Mouse (Mus musculus) lung, embryonic 15.5 days (tissue): Measurements from ENCODE around the gene Dcun1d1. TPM values are rescaled to one million over a fixed set of nuclear protein-coding genes. Genes with fewer than 3 reads are reported as not detected.

Experiments
- ATAC-seq: fragments of 200-750 bp; cut with Nextera tagmentation; 2 replicates; pipeline ENCODE4 v1.8.0; 2017; ENCODE audit warnings: moderate number of reproducible peaks, borderline replicate concordance; ENCODE audit not compliant: low FRiP score, low TSS enrichment; ENCODE audit errors: extremely low read depth
- H3K27ac ChIP-seq: fragments of 300-500 bp; sonication (generic); 2 replicates; pipeline ENCODE4 v1.5.1; 2015; ENCODE audit warnings: moderate library complexity, mild to moderate bottlenecking, inconsistent platforms
- H3K27me3 ChIP-seq: fragments of 300-500 bp; sonication (generic); 2 replicates; pipeline ENCODE4 v1.6.1; 2015; ENCODE audit warnings: inconsistent platforms
- H3K36me3 ChIP-seq: fragments of 300-500 bp; sonication (generic); 2 replicates; pipeline ENCODE4 v1.6.1; 2015; ENCODE audit warnings: inconsistent platforms
- H3K4me1 ChIP-seq: fragments of 300-500 bp; sonication (generic); 2 replicates; pipeline ENCODE4 v1.6.1; 2015; ENCODE audit warnings: inconsistent platforms
- H3K4me2 ChIP-seq: fragments of 300-500 bp; sonication (generic); 2 replicates; pipeline ENCODE4 v1.6.1; 2015; ENCODE audit warnings: inconsistent platforms, mild to moderate bottlenecking, moderate library complexity
- H3K4me3 ChIP-seq: fragments of 300-500 bp; sonication (generic); 2 replicates; pipeline ENCODE4 v1.5.1; 2015; ENCODE audit warnings: mild to moderate bottlenecking, inconsistent platforms
- H3K9ac ChIP-seq: fragments of 300-500 bp; sonication (generic); 2 replicates; pipeline ENCODE4 v1.6.1; 2015; ENCODE audit warnings: inconsistent platforms
- H3K9me3 ChIP-seq: fragments of 300-500 bp; sonication (generic); 2 replicates; pipeline ENCODE4 v1.6.1; 2016; ENCODE audit warnings: inconsistent platforms
- WGBS: fragments of 180-500 bp; shearing (Covaris S2); methylation state at CpG from one replicate; pipeline ENCODE4 v1.1.7; 2015; 5-methylcytosine and 5-hydroxymethylcytosine counted together
- polyA plus RNA-seq: library from polyadenylated mRNA; unstranded; fragments of >200 nt; fragmentation: Nextera tagmentation; extraction: Ambion mirVana; gene quantifications from 2 replicates; pipeline ENCODE4 v1.2.1, GENCODE M21; 2015

Gene Dcun1d1
- polyA plus RNA-seq, 1 experiment from 2014 or later, result 103 TPM

GRCm38 (mm10) chr3:35929406-35929805, 7.8 kb downstream of the Dcun1d1 start:
- Histone ChIP-seq H3K27ac (no peak overlapping the region), H3K9me3 (no peaks in the 10 kb centered on the region), H3K4me2 (no peak overlapping the region), H3K36me3 (no peaks in the 10 kb centered on the region), H3K4me1 (peaks cover 24% of the 10 kb centered on the region), H3K27me3 (no peaks in the 10 kb centered on the region), H3K9ac (no peak overlapping the region), H3K4me3 (no peak overlapping the region)
- 44% methylated on average over 3 of the region's 3 CpGs for WGBS
- no peak for ATAC-seq

GRCm38 (mm10) chr3:35925852-35926251, 11.4 kb downstream of the Dcun1d1 start:
- H3K9me3 ChIP-seq, result no peaks in the 10 kb centered on the region
- H3K4me3 ChIP-seq, result no peak overlapping the region
- peaks cover 16% of the 10 kb centered on the region for H3K4me1 ChIP-seq
- 70% methylated on average over 2 of the region's 2 CpGs for WGBS
- no peaks in the 10 kb centered on the region for H3K36me3 ChIP-seq
- no peak overlapping the region for H3K9ac ChIP-seq
- H3K27me3 ChIP-seq, result no peaks in the 10 kb centered on the region
- ATAC-seq, result no peak
- H3K4me2 ChIP-seq, result no peak overlapping the region
- no peak overlapping the region for H3K27ac ChIP-seq

- H3K36me3 ChIP-seq, result no peaks in the 10 kb centered on the region
- no peak overlapping the region for H3K4me3 ChIP-seq
- H3K9ac ChIP-seq, result no peak overlapping the region
- no peak overlapping the region for H3K4me2 ChIP-seq
- ATAC-seq, result no peak
- no peak overlapping the region for H3K27ac ChIP-seq
- no peaks in the 10 kb centered on the region for H3K27me3 ChIP-seq
- peaks cover 8% of the 10 kb centered on the region for H3K4me1 ChIP-seq
- H3K9me3 ChIP-seq, result no peaks in the 10 kb centered on the region
- 81% methylated on average over 3 of the region's 3 CpGs for WGBS
Measured at GRCm38 (mm10) chr3:35924007-35924406, 13.2 kb downstream of the Dcun1d1 start.

GRCm38 (mm10) chr3:35923495-35923894, 13.8 kb downstream of the Dcun1d1 start:
- Histone ChIP-seq H3K27ac (no peak overlapping the region), H3K4me3 (no peak overlapping the region)
- no peak; the same call in 1 of the 2 replicates for ATAC-seq

GRCm38 (mm10) chr3:35922522-35922921, 14.7 kb downstream of the Dcun1d1 start:
- Histone ChIP-seq H3K9me3 (no peaks in the 10 kb centered on the region), H3K4me2 (no peak overlapping the region), H3K36me3 (peaks cover 7% of the 10 kb centered on the region; the same call in 1 of the 2 replicates), H3K4me3 (no peak overlapping the region), H3K27ac (no peak overlapping the region), H3K27me3 (no peaks in the 10 kb centered on the region), H3K9ac (no peak overlapping the region), H3K4me1 (peaks cover 8% of the 10 kb centered on the region)
- 49% methylated on average over 4 of the region's 4 CpGs for WGBS
- ATAC-seq, result no peak

More at GRCm38 (mm10) chr3:35923495-35923894, 13.8 kb downstream of the Dcun1d1 start:
- H3K9me3 ChIP-seq, result no peaks in the 10 kb centered on the region
- peaks cover 8% of the 10 kb centered on the region for H3K4me1 ChIP-seq
- H3K9ac ChIP-seq, result no peak overlapping the region
- 42% methylated on average over 7 of the region's 7 CpGs for WGBS
- H3K27me3 ChIP-seq, result no peaks in the 10 kb centered on the region
- no peaks in the 10 kb centered on the region for H3K36me3 ChIP-seq
- no peak overlapping the region for H3K4me2 ChIP-seq

- 75% methylated on average over 3 of the region's 3 CpGs for WGBS
- no peaks in the 10 kb centered on the region; the same call in 1 of the 2 replicates for H3K4me1 ChIP-seq
- H3K36me3 ChIP-seq, result peaks cover 37% of the 10 kb centered on the region; the same call in 1 of the 2 replicates
- no peak overlapping the region for H3K4me2 ChIP-seq
- H3K27me3 ChIP-seq, result no peaks in the 10 kb centered on the region
- H3K9ac ChIP-seq, result no peak overlapping the region
- H3K27ac ChIP-seq, result no peak overlapping the region
- ATAC-seq, result no peak
- H3K4me3 ChIP-seq, result no peak overlapping the region
- no peaks in the 10 kb centered on the region for H3K9me3 ChIP-seq
Measured at GRCm38 (mm10) chr3:35918229-35918628, 19.0 kb downstream of the Dcun1d1 start.

GRCm38 (mm10) chr3:35908982-35909680, 28.1 kb downstream of the Dcun1d1 start:
- H3K9me3 ChIP-seq, result no peaks in the 10 kb centered on the region; the same call in 1 of the 2 replicates
- H3K27ac ChIP-seq, result no peak overlapping the region
- no peak overlapping the region for H3K4me3 ChIP-seq
- H3K36me3 ChIP-seq, result peaks cover 35% of the 10 kb centered on the region
- no peak overlapping the region for H3K4me2 ChIP-seq
- WGBS, result 82% methylated on average over 7 of the region's 7 CpGs
- no peaks in the 10 kb centered on the region for H3K4me1 ChIP-seq
- no peak for ATAC-seq
- H3K27me3 ChIP-seq, result no peaks in the 10 kb centered on the region
- no peak overlapping the region for H3K9ac ChIP-seq

- Histone ChIP-seq H3K9ac (no peak overlapping the region), H3K27me3 (no peaks in the 10 kb centered on the region), H3K4me1 (no peaks in the 10 kb centered on the region), H3K27ac (no peak overlapping the region), H3K4me2 (no peak overlapping the region), H3K36me3 (peaks cover 35% of the 10 kb centered on the region), H3K4me3 (no peak overlapping the region), H3K9me3 (no peaks in the 10 kb centered on the region)
- ATAC-seq, result no peak
- 94% methylated on average over 5 of the region's 5 CpGs for WGBS
Measured at GRCm38 (mm10) chr3:35900555-35901204, 36.6 kb downstream of the Dcun1d1 start.

- no peak for ATAC-seq
- WGBS, result 93% methylated on average over 3 of the region's 3 CpGs
- Histone ChIP-seq H3K9ac (no peak overlapping the region), H3K36me3 (peaks cover 31% of the 10 kb centered on the region), H3K27me3 (no peaks in the 10 kb centered on the region), H3K27ac (no peak overlapping the region), H3K4me3 (no peak overlapping the region), H3K9me3 (no peaks in the 10 kb centered on the region), H3K4me1 (no peaks in the 10 kb centered on the region), H3K4me2 (no peak overlapping the region)
Measured at GRCm38 (mm10) chr3:35899109-35899508, 38.1 kb downstream of the Dcun1d1 start.

GRCm38 (mm10) chr3:35897900-35898299, 39.3 kb downstream of the Dcun1d1 start:
- 91% methylated on average over 2 of the region's 2 CpGs for WGBS
- H3K9ac ChIP-seq, result no peak overlapping the region
- H3K4me3 ChIP-seq, result no peak overlapping the region
- H3K36me3 ChIP-seq, result peaks cover 28% of the 10 kb centered on the region
- ATAC-seq, result no peak
- H3K4me2 ChIP-seq, result no peak overlapping the region
- H3K27ac ChIP-seq, result no peak overlapping the region
- H3K27me3 ChIP-seq, result no peaks in the 10 kb centered on the region
- H3K4me1 ChIP-seq, result no peaks in the 10 kb centered on the region
- no peaks in the 10 kb centered on the region for H3K9me3 ChIP-seq

GRCm38 (mm10) chr3:35893156-35893555, 44.1 kb downstream of the Dcun1d1 start:
- no peak for ATAC-seq
- Histone ChIP-seq H3K27me3 (no peaks in the 10 kb centered on the region), H3K27ac (no peak overlapping the region), H3K9ac (no peak overlapping the region), H3K4me1 (no peaks in the 10 kb centered on the region), H3K36me3 (peaks cover 10% of the 10 kb centered on the region), H3K4me3 (no peak overlapping the region), H3K9me3 (no peaks in the 10 kb centered on the region), H3K4me2 (no peak overlapping the region)
- WGBS, result 73% methylated on average over 5 of the region's 5 CpGs

- no peak for ATAC-seq
- no peak overlapping the region for H3K9ac ChIP-seq
- H3K4me3 ChIP-seq, result no peak overlapping the region
Measured at GRCm38 (mm10) chr3:35891123-35891522, 46.1 kb downstream of the Dcun1d1 start.

More at GRCm38 (mm10) chr3:35891123-35891522, 46.1 kb downstream of the Dcun1d1 start:
- WGBS, result 78% methylated on average over 4 of the region's 4 CpGs
- Histone ChIP-seq H3K27ac (no peak overlapping the region), H3K27me3 (no peaks in the 10 kb centered on the region), H3K36me3 (peaks cover 6% of the 10 kb centered on the region), H3K9me3 (no peaks in the 10 kb centered on the region), H3K4me2 (no peak overlapping the region), H3K4me1 (no peaks in the 10 kb centered on the region)
